Mouse (Mus musculus): ENCODE data around the gene Gm572. TPM values are rescaled to one million over a fixed set of nuclear protein-coding genes. Genes with fewer than 3 reads are reported as not detected.

The Gm572 gene
- total RNA-seq, 2 experiments from 2014 or later: 6.9 to 8.6 TPM

DNA sequence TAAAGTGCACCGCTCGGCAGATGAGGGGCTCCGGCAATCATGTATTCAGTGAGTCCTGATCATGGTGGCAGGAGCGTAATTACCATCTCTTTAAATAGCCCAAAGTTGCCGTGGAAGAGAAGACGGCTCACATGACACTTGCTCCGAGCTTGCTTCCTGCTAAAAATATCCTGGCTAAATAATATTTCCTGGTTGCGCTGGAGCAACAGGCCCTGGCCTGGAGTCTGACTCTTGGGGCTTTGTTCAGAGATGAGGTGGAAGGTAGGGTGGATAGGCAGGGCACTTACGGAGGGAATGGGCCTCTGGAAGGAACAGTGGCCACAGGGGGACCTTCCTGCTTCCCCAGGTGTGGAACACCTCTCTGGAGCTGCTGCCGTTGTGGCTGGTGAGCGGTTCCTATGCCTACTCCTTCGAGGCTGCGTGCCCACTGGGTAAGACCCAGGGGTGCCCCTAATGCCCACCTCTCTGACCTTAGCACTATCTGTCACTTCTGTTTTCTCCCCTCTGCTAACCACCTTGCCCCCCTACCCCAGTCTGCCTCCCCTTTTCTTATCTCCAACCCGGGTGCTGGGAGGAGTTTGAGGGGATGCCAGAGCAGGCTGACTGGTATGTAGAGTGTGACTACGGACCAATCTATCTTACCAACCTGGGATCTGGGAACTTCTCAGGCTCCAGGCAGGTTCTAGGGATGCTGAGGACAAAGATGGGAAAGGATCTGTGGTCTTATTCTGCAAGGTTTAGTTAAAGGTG, 24.1 kb downstream of the Gm572 start:
- no peak for DNase-seq

- DNase-seq: no peak
These were observed 28.3 kb downstream of the Gm572 start for GRCm38 (mm10) chr4:148671230-148671947.

DNA sequence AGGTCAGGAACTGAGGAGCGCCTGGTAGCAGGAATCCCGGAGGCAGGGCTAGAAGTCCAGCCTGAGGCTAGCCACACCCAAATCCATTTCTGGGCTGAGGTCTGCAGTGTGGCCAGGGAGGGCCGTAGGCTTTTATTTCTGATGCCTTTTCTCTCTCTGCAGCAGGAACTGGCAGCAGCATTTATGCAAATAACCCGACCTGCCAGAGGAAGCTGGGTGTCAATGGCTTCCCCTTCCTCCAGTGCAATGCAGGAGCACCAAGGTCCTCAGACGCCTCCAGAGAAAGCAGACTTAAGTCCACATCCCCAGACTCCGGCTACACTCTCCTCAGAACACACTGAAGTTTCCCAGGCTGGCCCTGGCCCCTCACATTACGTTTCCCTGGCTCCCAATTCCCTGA, 31.9 kb downstream of the Gm572 start:
- no peak for DNase-seq

DNA sequence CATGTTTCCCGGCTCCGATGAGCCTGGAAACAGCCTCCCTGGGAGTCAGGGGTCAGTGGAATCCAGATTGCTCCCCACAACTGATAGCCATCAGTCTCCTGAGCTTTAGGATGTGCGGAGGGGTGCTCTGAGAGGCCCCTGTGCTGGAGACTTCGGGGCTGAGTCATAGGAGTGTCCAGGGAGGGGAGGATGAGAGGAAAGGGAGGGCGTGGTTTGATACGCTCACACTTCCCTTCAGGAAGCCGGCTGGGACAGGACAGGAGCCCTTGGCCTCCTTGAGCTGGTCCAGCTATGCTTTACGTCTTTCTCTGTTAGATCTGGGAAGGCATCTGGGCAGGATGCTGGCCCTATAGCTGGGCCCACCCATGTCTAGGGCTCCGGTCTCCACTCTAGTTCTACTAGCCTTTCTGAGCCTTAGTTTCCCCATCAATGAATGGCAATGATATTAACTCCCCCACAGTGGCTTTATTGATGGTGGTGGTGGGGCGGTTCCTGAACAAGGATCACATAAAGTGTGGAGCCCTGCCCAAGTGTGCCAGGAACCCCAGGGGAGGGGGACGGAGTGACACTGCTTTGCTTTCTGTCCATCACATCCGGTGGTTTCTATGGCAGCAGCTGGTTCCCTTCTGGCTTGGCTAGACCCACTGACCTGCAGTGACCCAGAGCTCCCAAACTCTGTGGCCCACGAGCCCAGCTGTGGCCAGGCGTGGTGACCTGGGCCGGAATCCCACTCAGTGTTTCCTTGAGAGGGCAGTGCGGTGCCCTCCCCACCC, 33.3 kb downstream of the Gm572 start:
- no peak for DNase-seq

DNA sequence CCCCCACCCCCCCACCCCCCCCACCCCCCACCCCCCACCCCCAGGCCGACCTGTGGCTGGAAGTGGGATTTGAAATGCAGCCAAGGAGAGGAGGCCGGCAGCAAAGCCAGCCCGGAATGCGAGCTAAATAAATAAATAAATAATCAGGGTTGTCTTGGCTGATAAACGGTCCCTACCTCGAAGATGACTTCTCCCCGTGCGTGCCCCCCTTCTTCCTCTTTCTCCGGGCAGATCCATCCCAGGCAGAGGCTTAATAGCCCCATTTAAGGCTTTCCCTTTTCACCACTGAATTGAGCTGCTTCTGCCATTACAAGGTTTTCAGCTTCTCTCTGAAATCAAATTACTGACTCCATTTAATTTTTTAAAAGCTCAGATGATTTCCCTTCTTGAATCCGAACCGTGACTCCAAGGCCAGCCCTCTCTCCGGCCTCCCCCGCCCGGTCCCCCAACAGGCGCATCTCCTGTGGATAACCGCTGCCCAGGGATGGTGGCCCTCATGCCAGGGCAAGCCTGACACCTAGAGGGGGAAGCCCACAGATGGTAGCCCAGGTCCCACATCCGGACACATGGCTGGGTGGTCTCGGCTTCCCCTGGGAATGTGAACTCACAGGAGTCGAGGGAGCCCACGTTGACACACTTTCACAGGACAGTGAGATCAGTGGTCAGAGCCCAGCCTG, 34.0 kb downstream of the Gm572 start:
- no peak for DNase-seq

DNA sequence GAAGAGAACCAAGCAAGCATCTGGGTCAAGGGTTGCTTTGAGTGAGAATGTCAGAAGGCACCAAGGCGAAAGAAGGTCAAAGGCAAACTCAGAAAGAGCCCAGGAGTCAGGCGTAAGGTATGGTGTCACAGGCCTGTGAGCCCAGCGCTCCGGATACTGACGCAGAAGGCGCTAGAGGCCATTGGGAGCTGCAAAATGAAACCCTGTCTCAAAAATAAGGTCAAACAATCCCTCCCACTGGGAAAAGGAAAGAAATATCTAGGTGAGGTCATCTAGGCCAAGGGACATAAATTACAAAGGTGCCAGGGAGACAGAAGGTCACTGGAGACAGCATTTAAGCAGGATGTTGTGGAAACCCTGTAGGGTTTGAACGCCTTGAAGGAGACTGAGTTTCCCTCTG, 35.0 kb downstream of the Gm572 start:
- DNase-seq: no peak

DNA sequence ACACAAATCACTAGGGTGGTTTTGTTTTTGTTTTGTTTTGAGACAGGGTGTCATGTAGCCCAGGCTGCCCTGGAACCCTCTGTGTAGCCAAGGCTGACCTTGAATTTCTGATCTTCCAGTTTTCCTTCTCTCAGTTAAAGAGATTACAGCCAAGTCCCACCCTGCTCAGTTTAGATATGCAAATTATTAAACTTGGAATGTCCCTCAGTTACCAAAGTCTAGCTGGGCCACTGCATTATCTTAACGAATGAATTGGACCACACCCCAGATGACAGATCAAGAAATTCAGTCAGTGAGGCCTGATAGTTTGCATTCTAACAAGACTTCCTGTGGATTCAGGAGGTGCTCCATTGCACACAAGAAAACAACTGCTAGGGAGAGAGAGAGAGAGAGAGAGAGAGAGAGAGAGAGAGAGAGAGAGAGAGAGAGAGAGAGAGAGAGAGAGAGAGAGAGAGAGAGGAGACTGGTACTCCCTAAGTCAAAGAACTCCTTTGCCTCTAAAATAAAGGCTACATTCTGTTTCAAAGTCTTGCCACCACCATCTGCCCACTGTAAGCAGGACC, 37.5 kb downstream of the Gm572 start:
- DNase-seq: no peak

DNA sequence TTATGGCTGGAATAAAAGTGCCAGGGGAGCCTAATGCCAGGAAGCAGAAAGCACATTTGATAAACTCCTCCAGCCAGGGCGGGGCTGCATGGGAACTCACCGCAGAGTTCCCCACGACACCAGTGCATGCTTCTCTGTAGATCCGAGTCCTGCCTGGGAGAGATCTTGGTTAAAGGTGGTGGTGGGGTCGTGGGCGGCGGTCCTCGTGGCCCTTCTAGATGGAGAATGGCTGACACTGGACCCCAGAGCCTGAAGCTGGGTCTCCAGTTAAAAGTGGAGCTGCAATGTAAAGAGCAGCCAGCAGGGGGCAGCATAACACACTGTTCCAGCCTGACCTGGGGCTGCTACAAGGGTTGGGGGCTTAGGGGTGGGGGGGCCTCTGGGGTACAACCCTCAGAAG, 38.3 kb downstream of the Gm572 start:
- DNase-seq: peak; percentile 74

DNA sequence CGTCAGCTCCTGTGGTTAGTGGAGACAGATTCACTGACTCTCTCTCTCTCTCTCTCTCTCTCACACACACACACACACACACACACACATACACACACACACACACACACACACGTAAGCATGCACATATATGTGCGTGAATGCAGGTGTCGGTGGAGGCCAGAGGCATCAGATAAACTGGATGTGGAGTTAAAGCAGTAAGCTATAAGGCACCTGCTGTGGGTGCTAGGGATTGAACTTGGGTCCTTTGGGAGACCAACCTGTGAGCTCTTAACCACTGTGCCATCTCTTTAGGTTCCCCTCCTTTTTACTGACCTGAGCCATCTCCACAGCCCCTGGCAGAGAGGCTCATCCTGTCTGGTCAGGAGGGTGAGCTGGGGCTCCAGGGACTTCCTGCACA, 39.8 kb downstream of the Gm572 start:
- no peak for DNase-seq

- DNase-seq: no peak
These were observed 40.4 kb downstream of the Gm572 start for GRCm38 (mm10) chr4:148683539-148683938.

- no peak for DNase-seq
These were observed 43.4 kb downstream of the Gm572 start for GRCm38 (mm10) chr4:148686491-148686941.

- DNase-seq: no peak
These were observed 45.0 kb downstream of the Gm572 start for GRCm38 (mm10) chr4:148688091-148688490.

- no peak for DNase-seq
These were observed 48.1 kb downstream of the Gm572 start for GRCm38 (mm10) chr4:148691185-148691584.

DNA sequence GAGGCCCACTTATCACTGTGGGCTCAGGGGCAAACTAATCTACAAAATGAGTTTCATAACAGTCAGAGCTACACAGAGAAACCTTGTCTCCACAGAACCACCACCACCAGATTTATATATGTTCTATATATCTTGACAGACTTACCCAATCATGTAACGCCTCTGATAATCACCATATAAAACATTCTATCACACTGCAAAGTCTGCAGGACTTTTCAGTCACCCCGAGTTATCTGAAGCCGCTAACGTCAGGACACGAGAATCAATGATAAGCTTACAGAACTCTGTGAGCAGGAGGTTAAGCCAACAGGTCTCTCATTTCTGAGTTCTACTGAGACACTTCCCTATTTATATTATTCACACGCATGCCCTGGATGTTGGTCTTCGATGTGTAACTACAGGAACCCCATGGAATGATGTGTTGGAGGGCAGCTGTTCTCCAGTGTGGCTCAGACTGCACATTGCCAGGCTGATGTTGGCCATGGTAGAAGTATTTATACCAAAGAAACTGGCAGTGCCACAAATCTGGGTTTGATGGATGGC, 50.4 kb downstream of the Gm572 start:
- DNase-seq: no peak

DNA sequence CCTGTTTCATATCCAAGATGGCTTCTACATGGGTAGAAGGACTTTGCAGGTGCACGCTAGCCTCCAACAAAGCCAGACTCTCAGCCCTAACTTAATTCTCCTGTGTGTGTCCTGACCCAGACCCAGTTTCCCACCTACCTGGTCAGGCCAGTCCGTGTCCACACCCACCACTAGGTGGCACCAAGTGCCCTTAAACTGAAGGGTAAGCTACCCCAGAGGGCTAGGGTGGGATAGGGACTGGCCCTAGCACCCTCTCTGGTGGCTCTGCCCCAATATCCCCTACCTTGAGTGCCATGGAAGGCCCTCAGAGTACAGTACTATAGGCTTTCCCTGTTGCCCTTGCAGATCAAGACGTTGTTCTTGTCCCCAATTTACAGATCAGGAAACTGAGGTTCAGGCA, 61.6 kb downstream of the Gm572 start:
- peak; percentile 53 for DNase-seq

GRCm38 (mm10) chr4:148708836-148709235, 65.7 kb downstream of the Gm572 start:
- DNase-seq: no peak

GRCm38 (mm10) chr4:148710446-148710845, 67.3 kb downstream of the Gm572 start:
- DNase-seq: no peak

DNA sequence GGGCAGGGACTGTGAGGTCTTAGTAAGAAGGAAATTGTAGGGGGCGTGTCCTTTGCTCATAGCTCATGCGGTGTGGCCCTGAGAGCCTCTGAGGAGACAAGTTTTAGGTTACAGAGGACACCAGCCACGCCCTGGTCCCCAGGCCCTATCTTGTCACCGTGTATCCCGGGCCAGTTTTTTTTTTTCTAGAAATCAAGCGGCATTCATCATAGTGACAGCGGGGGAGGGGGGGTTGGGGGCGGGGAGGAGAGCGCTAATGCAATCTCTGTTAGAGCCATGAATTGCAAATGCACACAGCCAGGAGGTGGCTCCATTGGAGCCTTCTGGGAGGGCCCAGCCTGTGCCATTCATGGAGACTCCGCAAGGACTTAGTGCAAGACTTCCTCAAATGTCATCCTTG, 68.2 kb downstream of the Gm572 start:
- DNase-seq: no peak

DNA sequence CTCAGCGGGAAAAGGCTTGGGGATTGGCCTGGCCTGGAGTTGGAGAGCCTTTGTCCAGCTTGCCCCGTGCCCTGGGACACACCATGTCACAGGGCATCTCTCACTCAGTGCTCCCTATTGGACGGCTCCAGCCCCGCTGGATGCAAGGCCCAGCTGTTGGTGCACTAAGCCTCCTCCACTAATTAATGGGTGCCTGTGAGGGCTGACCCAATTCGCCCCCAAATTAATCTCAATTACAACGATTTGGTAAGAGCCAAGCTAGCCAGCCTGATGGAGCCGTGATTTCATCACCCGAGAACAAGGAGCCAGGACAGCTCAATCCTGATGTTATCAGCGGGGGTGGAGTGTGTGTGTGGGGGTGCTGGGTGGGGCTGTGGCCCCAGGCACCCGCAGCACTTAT, 69.5 kb downstream of the Gm572 start:
- DNase-seq: no peak

- no peak for DNase-seq
These were observed 70.9 kb downstream of the Gm572 start for GRCm38 (mm10) chr4:148714064-148714463.

GRCm38 (mm10) chr4:148714739-148715138, 71.6 kb downstream of the Gm572 start:
- DNase-seq: no peak

GRCm38 (mm10) chr4:148715396-148715795, 72.3 kb downstream of the Gm572 start:
- no peak for DNase-seq
